Mouse (Mus musculus) thymus, adult 2 months (tissue): Measurements from ENCODE around the gene Hist1h2ap. TPM values are rescaled to one million over a fixed set of nuclear protein-coding genes. Genes with fewer than 3 reads are reported as not detected.
"Not testable (repeated sequence)": the region's sequence is repeated elsewhere in the genome, so short reads cannot be mapped to it uniquely, and the experiment has no call there.

ENCODE experiments used
- DNase-seq: peaks from one replicate; pipeline ENCODE4 v3.0.0; 2021
- H3K27ac ChIP-seq: fragments of 200-500 bp; 2 replicates; pipeline ENCODE4 v1.5.1; 2012; ENCODE audit warnings: low read length, control low read depth; ENCODE audit not compliant: control insufficient read depth, insufficient read depth
- H3K27me3 ChIP-seq: fragments of 200-500 bp; 2 replicates; pipeline ENCODE4 v1.6.1; 2012; ENCODE audit warnings: mild to moderate bottlenecking, low read length, moderate library complexity, mixed read lengths; ENCODE audit not compliant: control insufficient read depth, insufficient read depth
- H3K36me3 ChIP-seq: fragments of 200-500 bp; 2 replicates; pipeline ENCODE4 v1.6.1; 2012; ENCODE audit warnings: mild to moderate bottlenecking, low read length, moderate library complexity; ENCODE audit not compliant: control insufficient read depth, insufficient read depth
- H3K4me1 ChIP-seq: fragments of 200-500 bp; replicated peaks from 2 replicates; pipeline ENCODE4 v1.6.1; 2012; ENCODE audit warnings: low read length; ENCODE audit not compliant: control insufficient read depth, insufficient read depth
- H3K4me3 ChIP-seq: fragments of 200-500 bp; 2 replicates; pipeline ENCODE4 v1.5.1; 2012; ENCODE audit warnings: mild to moderate bottlenecking, low read length, control low read depth, moderate library complexity; ENCODE audit not compliant: control insufficient read depth, insufficient read depth
- CTCF ChIP-seq: fragments of 200-500 bp; IDR thresholded peaks from 2 replicates; pipeline ENCODE4 v1.5.1; 2012; ENCODE audit warnings: mild to moderate bottlenecking, control low read depth, low read length, moderate library complexity, borderline replicate concordance; ENCODE audit not compliant: control insufficient read depth, poor library complexity, insufficient read depth; ENCODE audit errors: extremely low read depth
- POLR2A ChIP-seq: fragments of 200-500 bp; IDR thresholded peaks from 2 replicates; pipeline ENCODE4 v1.6.1; 2012; ENCODE audit warnings: mild to moderate bottlenecking, low read length, control low read depth, moderate library complexity; ENCODE audit not compliant: control insufficient read depth, poor library complexity, insufficient read depth; ENCODE audit errors: extremely low read depth
- whole genome bisulfite sequencing: fragments of 180-500 bp; shearing (Covaris S2); methylation state at CpG from one replicate; pipeline ENCODE4 v1.1.7; 2018; 5-methylcytosine and 5-hydroxymethylcytosine counted together
- polyA plus RNA-seq: library from polyadenylated mRNA; depleted of rRNA; stranded (reverse); fragments of >200 nt; gene quantifications from 2 replicates; pipeline ENCODE4 v1.2.3, GENCODE M21; 2012

Gene Hist1h2ap
- polyA plus RNA-seq, 1 experiment = 1,785 TPM

DNA sequence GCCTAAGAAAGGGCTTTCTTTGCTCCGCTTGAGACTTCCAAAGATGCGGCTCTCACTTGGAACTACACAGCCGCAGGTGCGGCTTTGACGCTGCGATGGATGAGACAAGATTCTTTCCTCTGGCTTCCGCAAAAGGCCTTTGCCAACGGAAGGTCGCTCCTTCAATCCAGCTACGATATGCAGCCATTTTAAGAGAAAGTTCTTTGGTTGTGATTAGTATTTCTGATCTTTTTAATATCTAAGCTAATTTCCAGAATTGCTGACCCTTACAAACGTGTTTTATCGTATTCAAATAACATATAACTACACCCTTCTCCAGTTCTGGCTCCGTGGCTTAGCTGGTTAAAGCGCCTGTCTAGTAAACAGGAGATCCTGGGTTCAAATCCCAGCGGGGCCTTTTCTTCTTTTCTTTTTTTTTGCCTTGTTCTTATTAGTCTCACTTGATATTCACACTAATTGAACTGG, 22.4 kb upstream of the Hist1h2ap start:
- Histone ChIP-seq H3K4me3 (peak overlapping the region; percentile 23), H3K36me3 (no peaks in the 10 kb centered on the region), H3K4me1 (peaks cover 2% of the 10 kb centered on the region), H3K27ac (no peak overlapping the region), H3K27me3 (no peaks in the 10 kb centered on the region)
- TF ChIP-seq CTCF (no peak), POLR2A (no peak)
- peak; percentile 12 for DNase-seq
- 19% methylated on average over 15 of the region's 15 CpGs for WGBS

DNA sequence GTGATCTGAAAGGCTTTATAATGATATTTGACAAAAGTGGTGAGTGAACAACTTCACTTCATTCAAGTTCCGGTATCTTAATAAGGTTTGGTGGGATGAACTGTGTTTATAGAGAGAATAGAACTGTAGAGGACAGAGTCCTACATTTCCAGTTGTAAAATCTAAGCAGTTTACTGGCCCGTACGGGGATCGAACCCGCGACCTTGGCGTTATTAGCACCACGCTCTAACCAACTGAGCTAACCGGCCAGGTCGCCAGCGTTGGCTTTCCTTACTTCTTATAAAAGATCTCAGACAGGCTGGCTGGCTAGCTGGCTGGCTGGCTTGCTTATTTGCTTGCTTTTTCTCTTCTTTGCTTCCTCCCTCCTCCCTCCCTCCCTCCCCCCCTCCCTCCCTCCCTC, 21.8 kb upstream of the Hist1h2ap start:
- Histone ChIP-seq H3K4me3 (no peak overlapping the region), H3K36me3 (no peaks in the 10 kb centered on the region), H3K27me3 (no peaks in the 10 kb centered on the region), H3K4me1 (peaks cover 2% of the 10 kb centered on the region), H3K27ac (no peak overlapping the region)
- TF ChIP-seq POLR2A (no peak), CTCF (no peak)
- 9% methylated on average over 11 of the region's 11 CpGs for WGBS
- peak; percentile 70 for DNase-seq

DNA sequence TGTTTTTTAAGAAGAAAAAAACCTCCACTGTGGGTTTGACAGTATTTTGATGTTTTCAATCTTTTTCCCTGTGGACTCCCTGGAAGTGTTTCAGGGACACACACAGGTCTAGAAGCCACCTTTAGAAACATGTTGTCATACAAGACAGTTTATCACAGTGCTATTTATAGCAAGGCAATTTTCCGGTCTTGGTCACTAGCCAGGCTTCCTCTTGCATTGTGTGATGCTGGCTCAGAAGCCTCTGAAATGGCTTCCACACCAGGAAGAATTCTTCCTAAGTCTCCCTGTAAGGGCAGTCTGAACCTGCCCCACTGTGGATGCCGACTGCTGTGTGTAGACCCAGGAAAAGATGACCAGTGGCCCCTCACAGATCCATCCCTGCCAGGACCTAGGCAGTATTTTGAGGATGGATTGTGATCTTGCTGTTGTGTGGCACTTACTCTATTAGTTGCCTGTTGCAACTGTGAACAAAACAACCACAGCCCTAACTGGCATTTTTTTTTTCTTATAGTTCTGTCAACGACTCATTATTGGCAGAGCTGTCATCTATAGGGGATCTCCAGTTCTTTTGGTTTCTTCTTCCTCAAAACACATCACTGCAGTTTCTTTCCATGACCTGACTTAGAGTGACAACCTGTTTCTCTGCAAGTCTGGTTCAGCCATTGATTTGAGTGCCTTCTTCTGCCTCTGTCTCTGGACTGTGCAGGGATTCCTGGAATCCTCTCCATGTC, 19.1 kb upstream of the Hist1h2ap start:
- Histone ChIP-seq H3K27ac (no peak overlapping the region), H3K4me3 (no peak overlapping the region)

DNA sequence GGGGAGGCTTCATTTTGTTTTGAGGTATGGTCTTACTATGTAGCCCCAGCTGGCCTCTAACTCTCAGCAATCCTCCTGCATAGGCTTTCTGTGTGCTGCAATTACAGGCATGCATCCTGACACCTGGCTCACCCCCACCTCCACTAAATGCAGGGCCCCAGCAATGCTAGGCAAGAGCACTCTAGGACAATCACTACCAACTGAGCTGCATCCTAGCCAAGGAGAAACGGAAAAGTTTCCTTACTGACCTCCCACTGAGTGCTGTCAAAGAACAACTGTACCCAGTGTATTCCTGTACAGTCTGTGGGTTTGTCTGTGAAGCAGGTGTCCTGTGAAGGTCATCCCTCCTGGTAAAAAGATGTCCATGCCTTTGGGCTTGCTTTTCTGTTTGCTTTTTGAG, 17.4 kb upstream of the Hist1h2ap start:
- H3K27me3 ChIP-seq, DNase-seq, H3K27ac ChIP-seq, H3K4me3 ChIP-seq, H3K36me3 ChIP-seq, H3K4me1 ChIP-seq: not testable (repeated sequence)
- WGBS = 96% methylated on average over 1 of the region's 1 CpGs

More for the DNA sequence above, 19.1 kb upstream of the Hist1h2ap start:
- TF ChIP-seq CTCF = no peak
- no peak for TF ChIP-seq POLR2A
- Histone ChIP-seq H3K4me1 (no peaks in the 10 kb centered on the region; the same call in none of the 2 replicates), H3K36me3 (no peaks in the 10 kb centered on the region), H3K27me3 (no peaks in the 10 kb centered on the region)
- WGBS = 26% methylated on average over 3 of the region's 3 CpGs
- no peak for DNase-seq

DNA sequence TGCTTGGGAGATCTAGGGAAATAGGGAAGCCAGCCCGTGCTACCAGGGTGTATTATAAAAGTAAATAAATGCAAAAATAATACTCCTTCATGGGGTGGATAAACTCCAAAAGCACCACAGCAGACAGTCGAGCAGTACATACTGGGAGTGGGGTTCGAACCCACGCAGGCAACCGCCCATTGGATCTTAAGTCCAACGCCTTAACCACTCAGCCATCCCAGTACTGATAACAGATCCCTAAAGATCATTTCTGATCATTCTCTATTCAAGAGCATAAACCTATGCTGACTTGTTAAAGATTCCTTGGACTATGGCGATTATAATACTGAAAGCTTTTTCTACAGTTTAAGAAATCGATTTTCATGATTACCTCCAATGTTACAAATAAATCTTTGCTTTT, 14.6 kb upstream of the Hist1h2ap start:
- Histone ChIP-seq H3K36me3 (no peaks in the 10 kb centered on the region), H3K27me3 (no peaks in the 10 kb centered on the region), H3K4me3 (no peak overlapping the region), H3K4me1 (no peaks in the 10 kb centered on the region; the same call in 1 of the 2 replicates), H3K27ac (no peak overlapping the region)
- DNase-seq = no peak
- 83% methylated on average over 8 of the region's 8 CpGs for WGBS
- TF ChIP-seq POLR2A = no peak
- no peak for TF ChIP-seq CTCF

DNA sequence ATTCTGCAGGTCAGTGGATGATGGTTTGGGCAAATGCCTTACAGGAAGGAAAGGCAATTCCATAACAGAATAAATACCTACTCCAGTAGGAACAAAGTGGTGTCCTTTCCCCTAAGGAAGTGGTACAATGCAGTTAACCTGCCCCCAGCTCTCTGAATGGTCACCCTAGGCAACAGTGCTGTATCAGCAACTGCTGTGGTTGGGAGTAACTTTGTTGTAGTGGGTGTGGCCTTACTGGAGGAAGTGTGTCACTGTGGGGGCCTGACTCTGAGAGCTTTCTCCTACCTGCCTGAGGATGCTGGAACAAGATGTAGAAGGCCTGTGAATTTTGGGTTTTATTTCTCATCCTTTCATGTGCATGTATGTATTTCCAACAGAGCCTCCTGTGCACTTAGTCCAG, 13.0 kb upstream of the Hist1h2ap start:
- H3K4me1 ChIP-seq, H3K4me3 ChIP-seq, H3K27ac ChIP-seq, H3K27me3 ChIP-seq, DNase-seq, H3K36me3 ChIP-seq: not testable (repeated sequence)

DNA sequence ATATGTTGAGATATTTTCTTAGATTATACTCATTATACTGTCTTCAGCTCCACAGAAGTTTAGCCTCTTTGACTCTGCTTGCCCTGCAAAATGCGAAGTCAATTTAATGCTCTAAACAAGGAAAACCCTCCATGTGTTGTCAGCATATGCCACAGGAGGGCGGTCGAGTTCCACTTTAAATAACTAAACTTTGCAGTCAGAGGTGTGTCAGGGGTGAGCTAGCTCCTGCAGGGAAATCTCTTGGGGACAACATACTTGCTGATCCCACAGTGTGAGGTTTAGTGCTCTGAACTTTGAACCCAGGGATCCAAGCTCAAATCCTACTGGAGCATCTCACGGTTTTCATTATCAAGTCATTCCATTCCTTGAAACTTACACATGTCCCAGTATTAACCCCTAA, 7.2 kb upstream of the Hist1h2ap start:
- no CpG with 5 or more reads among the region's 4 CpGs for WGBS
- not testable (repeated sequence) for H3K4me1 ChIP-seq, DNase-seq, H3K4me3 ChIP-seq, H3K27ac ChIP-seq, H3K27me3 ChIP-seq, H3K36me3 ChIP-seq
